8 mouse cellular contexts compared by ENCODE assay signal in the genomic region with DNA sequence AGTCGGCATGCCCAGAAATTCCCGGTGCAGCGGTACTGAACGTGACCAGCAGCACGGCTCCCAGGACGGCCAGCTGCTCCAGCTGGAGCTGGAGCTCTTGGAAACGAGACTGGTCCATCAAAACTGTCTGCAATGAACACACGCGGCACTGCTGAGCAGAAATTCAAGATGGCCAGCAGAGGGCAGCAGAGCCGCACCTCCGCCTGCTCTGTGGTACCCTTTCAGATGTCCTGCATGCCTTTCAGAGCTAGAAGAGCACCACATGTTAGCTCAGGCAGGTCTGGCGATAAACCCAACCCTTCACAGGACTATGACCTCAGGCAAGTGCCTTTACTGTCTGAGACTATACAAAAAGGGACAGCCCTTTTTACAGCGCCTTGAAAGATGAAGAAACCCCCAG. TPM values are rescaled to one million over a fixed set of nuclear protein-coding genes. Genes with fewer than 3 reads are reported as not detected.
DNase-seq lines count a peak whose midpoint lies in the region; ATAC-seq lines count a peak whose summit lies in the region.

No protein-coding gene starts in this region.

- DNase-seq in CD8-positive naive resting alpha-beta T cell, adult 2 months (ENCODE audit: low read depth in 2 of 2, low spot score in 2 of 2): peak; percentile 35 to 48
- peak; percentile 64 for DNase-seq in c-Kit-positive CD71-positive TER-119-negative erythroid progenitor cells, embryonic 14.5 days (ENCODE audit: low read depth)
- DNase-seq in heart, postnatal 10 days: peak; percentile 87 to 90
- DNase-seq in large intestine, adult 2 months (ENCODE audit: low read depth, low spot score): peak; percentile 21
- peak; percentile 87 for DNase-seq in testis, postnatal 10 days (ENCODE audit: low spot score)

- intact Hi-C loops in heart, postnatal 10 days (cut with DNase I): loop anchor here (1.0 to 10.0 kb wide), 4 partner anchors 63 to 549 kb away; no protein-coding TSS in a partner anchor

- 0 out of 2 replicates have a peak, but pooled peaks cover 3% of the 10 kb centered on the region for H3K4me1 ChIP-seq in forebrain, embryonic 13.5 days
- H3K4me1 ChIP-seq in liver, embryonic 16.5 days (ENCODE audit: control insufficient read depth, low read depth, low read length): peaks cover 4% of the 10 kb centered on the region; the same call in 1 of the 2 replicates
- no peaks in the 10 kb centered on the region for H3K4me1 ChIP-seq in neural tube, embryonic 14.5 days (ENCODE audit: control insufficient read depth, insufficient read depth, low read length)

- WGBS in forebrain, embryonic 13.5 days: 8% methylated on average over 13 of the region's 13 CpGs
- 8% methylated on average over 13 of the region's 13 CpGs for WGBS in large intestine, adult 2 months
- 7% methylated on average over 13 of the region's 13 CpGs for WGBS in liver, embryonic 16.5 days (ENCODE audit: insufficient replicate concordance)
- 7% methylated on average over 13 of the region's 13 CpGs for WGBS in neural tube, embryonic 14.5 days

- peak; percentile 95 for ATAC-seq in forebrain, embryonic 13.5 days
- peak; percentile 69 for ATAC-seq in liver, embryonic 16.5 days (ENCODE audit: low read depth)
- ATAC-seq in neural tube, embryonic 14.5 days (ENCODE audit: low read depth): peak; percentile 93

- no peak overlapping the region for H3K9ac ChIP-seq in forebrain, embryonic 13.5 days
- no peak overlapping the region for H3K9ac ChIP-seq in liver, embryonic 16.5 days (ENCODE audit: low read depth, low read length)
- H3K9ac ChIP-seq in neural tube, embryonic 14.5 days (replicated peaks; ENCODE audit: low read depth, low read length): no peak overlapping the region

- H3K27ac ChIP-seq in forebrain, embryonic 13.5 days: no peak overlapping the region
- no peak overlapping the region for H3K27ac ChIP-seq in liver, embryonic 16.5 days (ENCODE audit: low read length)
- H3K27ac ChIP-seq in neural tube, embryonic 14.5 days (ENCODE audit: low read depth, low read length): no peak overlapping the region

- no peaks in the 10 kb centered on the region for H3K27me3 ChIP-seq in forebrain, embryonic 13.5 days
- no peaks in the 10 kb centered on the region for H3K27me3 ChIP-seq in liver, embryonic 16.5 days (ENCODE audit: control insufficient read depth, insufficient read depth, low read depth, low read length)
- no peaks in the 10 kb centered on the region for H3K27me3 ChIP-seq in neural tube, embryonic 14.5 days (ENCODE audit: control insufficient read depth, insufficient read depth, low read length)

- peaks cover 45% of the 10 kb centered on the region for H3K36me3 ChIP-seq in forebrain, embryonic 13.5 days (ENCODE audit: poor library complexity, severe bottlenecking)
- H3K36me3 ChIP-seq in liver, embryonic 16.5 days (ENCODE audit: control insufficient read depth, insufficient read depth): no peaks in the 10 kb centered on the region
- peaks cover 9% of the 10 kb centered on the region; the same call in 1 of the 2 replicates for H3K36me3 ChIP-seq in neural tube, embryonic 14.5 days (ENCODE audit: control insufficient read depth, insufficient read depth, low read length)

- H3K4me3 ChIP-seq in forebrain, embryonic 13.5 days: no peak overlapping the region
- H3K4me3 ChIP-seq in liver, embryonic 16.5 days (ENCODE audit: low read depth, low read length): no peak overlapping the region
- no peak overlapping the region for H3K4me3 ChIP-seq in neural tube, embryonic 14.5 days (ENCODE audit: low read depth, low read length)

- no peak overlapping the region for H3K4me2 ChIP-seq in forebrain, embryonic 13.5 days
- 0 out of 2 replicates have a peak overlapping the region, but pooled peaks have one; percentile 24 for H3K4me2 ChIP-seq in liver, embryonic 16.5 days (ENCODE audit: low read depth, low read length)
- H3K4me2 ChIP-seq in neural tube, embryonic 14.5 days (ENCODE audit: low read depth, low read length): no peak overlapping the region

- no peaks in the 10 kb centered on the region for H3K9me3 ChIP-seq in forebrain, embryonic 13.5 days (replicated peaks)
- H3K9me3 ChIP-seq in liver, embryonic 16.5 days (replicated peaks; ENCODE audit: control insufficient read depth, low read length): no peaks in the 10 kb centered on the region
- no peaks in the 10 kb centered on the region for H3K9me3 ChIP-seq in neural tube, embryonic 14.5 days (ENCODE audit: control insufficient read depth, low read length)

RNA-seq across cellular contexts. Expression of a gene that starts 26.6 kb away (rescaled TPM):
- polyA plus RNA-seq in forebrain, embryonic 13.5 days (2015; fragmentation: Nextera tagmentation; extraction: Ambion mirVana): 66.0 and 66.1 TPM in 2 replicates
- 1 to 10 TPM; 6.2 to 8.5 TPM for total RNA-seq in heart, postnatal 10 days (2021)
- polyA plus RNA-seq in large intestine, adult 2 months (2012; rRNA removed): 0.97 and 1.6 TPM in 2 replicates
- polyA plus RNA-seq in liver, embryonic 16.5 days (2015; fragmentation: Nextera tagmentation; extraction: Ambion mirVana): 4.3 and 4.6 TPM in 2 replicates
- 65.2 and 75.8 TPM in 2 replicates for polyA plus RNA-seq in neural tube, embryonic 14.5 days (2014; fragmentation: Nextera tagmentation; extraction: Ambion mirVana)

RNA-seq across cellular contexts. Expression of a gene that starts 30.8 kb away (rescaled TPM):
- not detected in 2 replicates for polyA plus RNA-seq in forebrain, embryonic 13.5 days (2015; fragmentation: Nextera tagmentation; extraction: Ambion mirVana)
- not detected for total RNA-seq in heart, postnatal 10 days (2021)
- polyA plus RNA-seq in large intestine, adult 2 months (2012; rRNA removed): not detected in 2 replicates
- polyA plus RNA-seq in liver, embryonic 16.5 days (2015; fragmentation: Nextera tagmentation; extraction: Ambion mirVana): not detected in 2 replicates
- 0.29 TPM in 1 of 2 replicates, not detected in the other for polyA plus RNA-seq in neural tube, embryonic 14.5 days (2014; fragmentation: Nextera tagmentation; extraction: Ambion mirVana)

RNA-seq across cellular contexts. Expression of a gene that starts 57.3 kb away (rescaled TPM):
- 5.1 TPM in 2 replicates for polyA plus RNA-seq in forebrain, embryonic 13.5 days (2015; fragmentation: Nextera tagmentation; extraction: Ambion mirVana)
- 1 to 10 TPM in 1 of 2 experiments, under 1 TPM in 1; 0.89 to 1.5 TPM for total RNA-seq in heart, postnatal 10 days (2021)
- polyA plus RNA-seq in large intestine, adult 2 months (2012; rRNA removed): 6.2 and 11.0 TPM in 2 replicates
- polyA plus RNA-seq in liver, embryonic 16.5 days (2015; fragmentation: Nextera tagmentation; extraction: Ambion mirVana): 13.0 and 14.0 TPM in 2 replicates
- polyA plus RNA-seq in neural tube, embryonic 14.5 days (2014; fragmentation: Nextera tagmentation; extraction: Ambion mirVana): 0.70 and 1.2 TPM in 2 replicates

Comparison
In these comparisons a context has a peak if more than half of its experiments do, and no peak if none do; other contexts are left out.
1. DNase-seq: peak in every context shown above with its lines; median percentile 88 in heart, postnatal 10 days; 87 in testis, postnatal 10 days; 64 in c-Kit-positive CD71-positive TER-119-negative erythroid progenitor cells, embryonic 14.5 days; 42 in CD8-positive naive resting alpha-beta T cell, adult 2 months; 21 in large intestine, adult 2 months.
2. RNA of a gene that starts 26.6 kb away (polyA plus RNA-seq): 65.2 to 75.8 TPM in neural tube, embryonic 14.5 days and 66.0 to 66.1 TPM in forebrain, embryonic 13.5 days; 4.3 to 4.6 TPM in liver, embryonic 16.5 days and 0.97 to 1.6 TPM in large intestine, adult 2 months; every median in the first group is over 10 times any median in the second.
3. Peak in every context shown above with its lines, with median percentiles within 50 percentile points of each other: ATAC-seq.